In the genomic region with DNA sequence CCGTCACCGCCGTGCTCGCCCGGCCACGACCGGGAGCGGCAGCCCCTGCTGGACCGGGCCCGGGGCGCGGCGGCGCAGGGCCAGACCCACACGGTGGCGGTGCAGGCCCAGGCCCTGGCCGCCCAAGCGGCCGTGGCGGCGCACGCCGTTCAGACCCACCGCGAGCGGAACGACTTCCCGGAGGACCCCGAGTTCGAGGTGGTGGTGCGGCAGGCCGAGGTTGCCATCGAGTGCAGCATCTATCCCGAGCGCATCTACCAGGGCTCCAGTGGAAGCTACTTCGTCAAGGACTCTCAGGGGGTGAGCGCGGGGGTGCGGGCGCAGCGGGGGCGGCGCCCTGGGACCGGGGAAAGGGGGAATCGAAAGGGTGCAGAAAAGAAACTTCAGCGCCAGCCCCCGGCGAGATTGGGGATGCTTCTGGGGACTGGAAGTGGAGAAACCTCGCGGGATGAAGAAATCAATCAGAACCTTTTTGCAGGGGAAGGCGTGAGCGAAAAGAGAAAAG, we compare ENCODE assay signal across 7 mouse cellular contexts. TPM values are rescaled to one million over a fixed set of nuclear protein-coding genes. Genes with fewer than 3 reads are reported as not detected.
A peak's percentile ranks its signal among the peaks of the same experiment; 100 is the strongest.
DNase-seq lines count a peak whose midpoint lies in the region; ATAC-seq and TF ChIP-seq lines count a peak whose summit lies in the region.

No protein-coding gene starts in this region.

- H3K36me3 ChIP-seq in neural tube, embryonic 11.5 days (ENCODE audit: control insufficient read depth, insufficient read depth, low read length): no peaks in the 10 kb centered on the region
- peaks cover 14% of the 10 kb centered on the region; the same call in 1 of the 2 replicates for H3K36me3 ChIP-seq in forebrain, embryonic 12.5 days (replicated peaks)
- no peaks in the 10 kb centered on the region; the same call in 1 of the 2 replicates for H3K36me3 ChIP-seq in liver, embryonic 14.5 days (replicated peaks; ENCODE audit: control insufficient read depth, insufficient read depth, low read depth)

- no peak for DNase-seq in neural tube, embryonic 11.5 days (ENCODE audit: low spot score)
- no peak for DNase-seq in neural tube, embryonic 10.5 days (ENCODE audit: extremely low spot score, low spot score)
- peak; percentile 58 for DNase-seq in ZHBTc4 (ENCODE audit: low read depth, low spot score)
- DNase-seq in liver, embryonic 14.5 days (ENCODE audit: low read depth in 3 of 3, low spot score in 3 of 3): no peak
- no peak for DNase-seq in layer of hippocampus, adult 9-10 months (ENCODE audit: low spot score)

- H3K27me3 ChIP-seq in neural tube, embryonic 11.5 days (ENCODE audit: control insufficient read depth, insufficient read depth, low read length): no peaks in the 10 kb centered on the region
- H3K27me3 ChIP-seq in forebrain, embryonic 12.5 days: no peaks in the 10 kb centered on the region
- no peaks in the 10 kb centered on the region for H3K27me3 ChIP-seq in liver, embryonic 14.5 days (ENCODE audit: control insufficient read depth, insufficient read depth, low read length)

- peak; percentile 76 for ATAC-seq in neural tube, embryonic 11.5 days (ENCODE audit: insufficient read depth, low FRiP score, low TSS enrichment)
- ATAC-seq in forebrain, embryonic 12.5 days (ENCODE audit: low FRiP score): peak; percentile 69
- ATAC-seq in liver, embryonic 14.5 days (ENCODE audit: insufficient read depth): peak; percentile 59

- TF ChIP-seq POLR2A in olfactory bulb, adult 2 months (IDR thresholded peaks at IDR 0.05; ENCODE audit: insufficient read depth, low read depth, low read length): no peak

- peak overlapping the region; percentile 86 for H3K4me2 ChIP-seq in neural tube, embryonic 11.5 days (ENCODE audit: low read depth)
- H3K4me2 ChIP-seq in forebrain, embryonic 12.5 days: peak overlapping the region; percentile 90
- H3K4me2 ChIP-seq in liver, embryonic 14.5 days (ENCODE audit: low read depth): peak overlapping the region; percentile 91

- H3K4me3 ChIP-seq in neural tube, embryonic 11.5 days (ENCODE audit: low read depth, low read length): peak overlapping the region; percentile 93
- peak overlapping the region; percentile 80 for H3K4me3 ChIP-seq in forebrain, embryonic 12.5 days (replicated peaks)
- peak overlapping the region; percentile 85 to 97 for H3K4me3 ChIP-seq in liver, embryonic 14.5 days (ENCODE audit: insufficient read depth in 1 of 2, low read depth in 2 of 2, low read length in 2 of 2)
- H3K4me3 ChIP-seq in olfactory bulb, adult 2 months (ENCODE audit: insufficient read depth, low read depth, low read length): peak overlapping the region; percentile 96

- no peak for TF ChIP-seq CTCF in liver, embryonic 14.5 days (IDR thresholded peaks at IDR 0.05; ENCODE audit: low read depth)
- TF ChIP-seq CTCF in olfactory bulb, adult 2 months (IDR thresholded peaks at IDR 0.05; ENCODE audit: insufficient read depth, low read depth, low read length): peak; percentile 24; the same call in 1 of the 2 replicates

- WGBS in neural tube, embryonic 11.5 days: under 1% methylated on average over 43 of the region's 52 CpGs
- WGBS in forebrain, embryonic 12.5 days: under 1% methylated on average over 52 of the region's 52 CpGs
- WGBS in liver, embryonic 14.5 days (ENCODE audit: insufficient replicate concordance): under 1% methylated on average over 52 of the region's 52 CpGs
- WGBS in olfactory bulb, adult 2 months: 3% methylated on average over 52 of the region's 52 CpGs

- H3K4me1 ChIP-seq in neural tube, embryonic 11.5 days (ENCODE audit: control insufficient read depth, insufficient read depth, low read length): peaks cover 10% of the 10 kb centered on the region; the same call in 1 of the 2 replicates
- peaks cover 28% of the 10 kb centered on the region for H3K4me1 ChIP-seq in forebrain, embryonic 12.5 days
- H3K4me1 ChIP-seq in liver, embryonic 14.5 days (replicated peaks; ENCODE audit: control insufficient read depth in 2 of 2, insufficient read depth in 2 of 2, low read length in 1 of 2): peaks cover 16 to 18% of the 10 kb centered on the region in 2 experiments
- H3K4me1 ChIP-seq in olfactory bulb, adult 2 months (ENCODE audit: control insufficient read depth, insufficient read depth, low read length): peaks cover 13% of the 10 kb centered on the region

- peak overlapping the region; percentile 88 for H3K9ac ChIP-seq in neural tube, embryonic 11.5 days (ENCODE audit: low read length)
- peak overlapping the region; percentile 85 for H3K9ac ChIP-seq in forebrain, embryonic 12.5 days
- H3K9ac ChIP-seq in liver, embryonic 14.5 days (replicated peaks): peak overlapping the region; percentile 89

- H3K27ac ChIP-seq in neural tube, embryonic 11.5 days (ENCODE audit: low read depth, low read length): peak overlapping the region; percentile 80
- H3K27ac ChIP-seq in forebrain, embryonic 12.5 days: peak overlapping the region; percentile 89
- H3K27ac ChIP-seq in liver, embryonic 14.5 days: peak overlapping the region; percentile 78
- H3K27ac ChIP-seq in olfactory bulb, adult 2 months (ENCODE audit: insufficient read depth, low read depth, low read length): peak overlapping the region; percentile 67

- no peak for TF ChIP-seq EP300 in liver, embryonic 14.5 days (IDR thresholded peaks at IDR 0.05; ENCODE audit: low read depth)

- H3K9me3 ChIP-seq in neural tube, embryonic 11.5 days (ENCODE audit: control insufficient read depth, low read length): no peaks in the 10 kb centered on the region
- H3K9me3 ChIP-seq in forebrain, embryonic 12.5 days: no peaks in the 10 kb centered on the region
- no peaks in the 10 kb centered on the region for H3K9me3 ChIP-seq in liver, embryonic 14.5 days (ENCODE audit: control insufficient read depth, low read length)

RNA-seq across cellular contexts. Expression of a gene that starts 0.4 kb away (rescaled TPM):
- 28.9 and 29.6 TPM in 2 replicates for polyA plus RNA-seq in neural tube, embryonic 11.5 days (2014; fragmentation: Nextera tagmentation; extraction: Ambion mirVana)
- 31.0 and 32.0 TPM in 2 replicates for polyA plus RNA-seq in forebrain, embryonic 12.5 days (2016; fragmentation: Nextera tagmentation; extraction: Ambion mirVana)
- 8.1 and 8.6 TPM in 2 replicates for polyA plus RNA-seq in liver, embryonic 14.5 days (2012; rRNA removed)
- 9.1 and 11.6 TPM in 2 replicates for polyA plus RNA-seq in liver, embryonic 14.5 days (2014; fragmentation: Nextera tagmentation; extraction: Ambion mirVana)
- not detected in 2 replicates for polyA plus RNA-seq in olfactory bulb, adult 2 months (2012; ENCODE audit: insufficient read depth, insufficient read length, low replicate concordance, missing spikeins)

RNA-seq across cellular contexts. Expression of a gene that starts 4.5 kb away (rescaled TPM):
- 72.0 and 78.9 TPM in 2 replicates for polyA plus RNA-seq in neural tube, embryonic 11.5 days (2014; fragmentation: Nextera tagmentation; extraction: Ambion mirVana)
- 73.4 and 75.1 TPM in 2 replicates for polyA plus RNA-seq in forebrain, embryonic 12.5 days (2016; fragmentation: Nextera tagmentation; extraction: Ambion mirVana)
- polyA plus RNA-seq in liver, embryonic 14.5 days (2012; rRNA removed): 1.5 and 1.6 TPM in 2 replicates
- polyA plus RNA-seq in liver, embryonic 14.5 days (2014; fragmentation: Nextera tagmentation; extraction: Ambion mirVana): 1.4 TPM in 2 replicates
- not detected in 2 replicates for polyA plus RNA-seq in olfactory bulb, adult 2 months (2012; ENCODE audit: insufficient read depth, insufficient read length, low replicate concordance, missing spikeins)

RNA-seq across cellular contexts. Expression of a gene that starts 38.2 kb away (rescaled TPM):
- 13.0 and 13.6 TPM in 2 replicates for polyA plus RNA-seq in neural tube, embryonic 11.5 days (2014; fragmentation: Nextera tagmentation; extraction: Ambion mirVana)
- 10.4 and 10.5 TPM in 2 replicates for polyA plus RNA-seq in forebrain, embryonic 12.5 days (2016; fragmentation: Nextera tagmentation; extraction: Ambion mirVana)
- polyA plus RNA-seq in liver, embryonic 14.5 days (2012; rRNA removed): 7.2 and 8.5 TPM in 2 replicates
- polyA plus RNA-seq in liver, embryonic 14.5 days (2014; fragmentation: Nextera tagmentation; extraction: Ambion mirVana): 20.4 and 21.7 TPM in 2 replicates
- not detected in 2 replicates for polyA plus RNA-seq in olfactory bulb, adult 2 months (2012; ENCODE audit: insufficient read depth, insufficient read length, low replicate concordance, missing spikeins)

RNA-seq across cellular contexts. Expression of a gene that starts 38.6 kb away (rescaled TPM):
- not detected in 2 replicates for polyA plus RNA-seq in neural tube, embryonic 11.5 days (2014; fragmentation: Nextera tagmentation; extraction: Ambion mirVana)
- 0.14 TPM in 2 replicates for polyA plus RNA-seq in forebrain, embryonic 12.5 days (2016; fragmentation: Nextera tagmentation; extraction: Ambion mirVana)
- polyA plus RNA-seq in liver, embryonic 14.5 days (2012; rRNA removed): 0.92 and 1.1 TPM in 2 replicates
- polyA plus RNA-seq in liver, embryonic 14.5 days (2014; fragmentation: Nextera tagmentation; extraction: Ambion mirVana): not detected in 2 replicates
- not detected in 2 replicates for polyA plus RNA-seq in olfactory bulb, adult 2 months (2012; ENCODE audit: insufficient read depth, insufficient read length, low replicate concordance, missing spikeins)

RNA-seq across cellular contexts. Expression of a gene that starts 45.3 kb away (rescaled TPM):
- 0.49 and 1.4 TPM in 2 replicates for polyA plus RNA-seq in neural tube, embryonic 11.5 days (2014; fragmentation: Nextera tagmentation; extraction: Ambion mirVana)
- 1.1 and 1.5 TPM in 2 replicates for polyA plus RNA-seq in forebrain, embryonic 12.5 days (2016; fragmentation: Nextera tagmentation; extraction: Ambion mirVana)
- 22.1 and 25.8 TPM in 2 replicates for polyA plus RNA-seq in liver, embryonic 14.5 days (2012; rRNA removed)
- 30.4 and 36.8 TPM in 2 replicates for polyA plus RNA-seq in liver, embryonic 14.5 days (2014; fragmentation: Nextera tagmentation; extraction: Ambion mirVana)
- polyA plus RNA-seq in olfactory bulb, adult 2 months (2012; ENCODE audit: insufficient read depth, insufficient read length, low replicate concordance, missing spikeins): not detected in 2 replicates

Comparison
In these comparisons a context has a peak if more than half of its experiments do, and no peak if none do; other contexts are left out.
1. RNA of a gene that starts 4.5 kb away (polyA plus RNA-seq): 72.0 to 78.9 TPM in neural tube, embryonic 11.5 days and 73.4 to 75.1 TPM in forebrain, embryonic 12.5 days; 1.4 to 1.6 TPM in liver, embryonic 14.5 days and not detected in olfactory bulb, adult 2 months; every median in the first group is over 10 times any median in the second.
2. Peak in every context shown above with its lines, with median percentiles within 50 percentile points of each other: ATAC-seq, H3K27ac ChIP-seq, H3K4me2 ChIP-seq, H3K4me3 ChIP-seq and H3K9ac ChIP-seq.